Mouse (Mus musculus): Measurements from ENCODE around the gene 2510039O18Rik.

The 2510039O18Rik gene

DNA sequence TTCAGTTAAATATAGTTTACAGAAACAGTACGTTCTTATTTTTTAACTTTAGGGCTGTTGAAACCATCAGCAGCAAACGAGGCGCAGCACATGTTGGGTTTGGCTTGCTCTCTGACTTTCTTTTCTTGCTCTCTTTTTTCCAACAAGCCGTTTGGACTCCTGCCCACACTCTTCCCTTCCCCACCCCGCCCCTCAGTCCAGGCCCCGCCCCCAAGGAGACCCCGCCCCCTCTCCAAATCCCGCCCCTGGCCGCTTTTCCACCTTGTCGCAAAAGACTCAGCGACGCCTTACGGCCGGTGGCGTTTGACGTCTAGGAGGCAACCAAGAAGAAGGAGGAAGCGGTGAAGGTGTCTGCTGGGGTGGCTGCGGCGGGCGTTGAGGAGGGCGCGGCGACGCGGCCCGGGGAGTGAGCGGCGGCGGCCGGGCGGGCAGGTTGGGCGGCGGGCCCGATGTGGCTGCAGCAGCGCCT is at the start of gene 2510039O18Rik:
2510039O18Rik (plus strand) TSS at position 320 of the 469 bp plus-strand sequence.
- peak; percentile 94 for DNase-seq

DNA sequence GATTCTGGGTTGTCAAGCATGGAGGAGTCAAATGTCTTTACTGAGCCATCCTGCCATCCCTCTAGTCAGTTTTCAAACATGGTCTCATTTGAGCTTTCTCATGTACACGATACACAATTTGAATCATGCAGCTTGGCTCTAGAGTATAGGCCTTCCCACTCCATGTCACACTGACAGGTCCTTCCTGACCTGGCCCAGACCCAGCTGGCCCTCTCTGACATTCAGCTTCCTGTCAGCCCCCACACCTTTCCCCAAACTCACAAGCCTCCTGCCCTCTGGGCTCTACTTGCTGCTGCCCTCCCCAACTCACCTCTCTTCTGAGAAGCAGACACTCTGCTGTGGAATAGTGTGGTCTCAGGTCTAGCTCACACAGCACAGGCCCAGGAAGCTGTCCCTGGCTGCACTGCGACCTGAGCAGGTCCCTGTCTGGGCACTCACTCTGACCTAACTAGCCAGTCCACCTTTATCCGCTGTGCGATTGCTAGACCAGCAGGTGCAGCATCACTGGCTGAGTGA is 44.8 kb upstream of the 2510039O18Rik start:
- no peak for DNase-seq

DNA sequence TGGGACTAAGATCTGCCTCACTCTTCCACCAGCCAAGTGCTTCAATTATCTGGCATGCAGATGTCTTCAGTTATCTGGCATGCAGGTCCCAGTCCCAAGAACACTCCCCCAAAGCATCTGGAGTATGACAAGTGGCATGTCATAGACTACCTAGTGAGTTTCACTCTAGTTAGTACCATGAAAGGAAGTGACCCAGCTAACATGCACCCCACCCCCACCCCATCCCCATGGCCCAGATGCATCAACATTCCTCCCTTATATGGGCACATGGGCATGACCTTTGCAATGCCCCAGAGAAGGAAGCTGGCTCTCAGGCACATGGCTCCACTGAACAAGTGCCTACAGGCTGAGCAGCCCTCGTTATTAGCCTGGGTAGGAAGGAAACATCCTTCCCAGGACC is 44.3 kb upstream of the 2510039O18Rik start:
- no peak for DNase-seq

DNA sequence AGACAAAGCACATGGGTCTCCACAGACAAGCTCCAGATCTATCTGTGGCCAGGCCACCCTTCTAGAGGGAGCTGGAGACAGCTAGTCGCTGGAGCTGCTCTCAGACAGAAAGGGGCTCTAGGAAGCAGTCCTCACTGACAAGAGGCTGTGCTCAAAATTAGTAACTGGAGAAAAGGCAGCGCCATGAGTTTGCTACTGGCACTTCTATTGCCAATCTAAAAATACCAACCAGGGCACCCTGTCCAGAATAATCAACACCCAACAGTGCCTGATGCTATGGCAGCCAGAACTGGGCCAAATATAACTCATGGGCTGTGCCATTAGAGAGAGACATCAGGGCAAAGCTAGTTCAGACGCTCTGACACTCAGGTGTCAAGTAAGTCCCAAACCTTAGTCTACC is 43.3 kb upstream of the 2510039O18Rik start:
- no peak for DNase-seq

DNA sequence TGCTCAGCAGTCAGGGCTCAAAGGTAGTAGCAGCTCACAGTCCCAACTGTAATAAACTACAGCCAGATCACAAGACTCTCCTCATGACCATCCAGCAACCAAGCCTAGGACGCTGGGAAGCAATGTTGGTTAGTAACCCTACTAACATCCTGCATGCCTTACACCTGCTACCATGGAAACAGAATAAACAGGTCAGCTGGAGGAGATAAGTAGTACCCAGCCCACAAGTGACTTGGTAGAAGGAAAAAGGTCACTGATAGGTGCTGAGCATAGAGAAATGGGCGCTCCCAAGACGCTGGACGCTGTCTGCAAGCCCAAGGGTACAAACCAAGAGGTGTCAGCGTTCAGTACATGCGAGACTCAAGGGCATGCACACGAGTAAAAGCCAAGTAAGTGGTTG is 40.2 kb upstream of the 2510039O18Rik start:
- no peak for DNase-seq

DNA sequence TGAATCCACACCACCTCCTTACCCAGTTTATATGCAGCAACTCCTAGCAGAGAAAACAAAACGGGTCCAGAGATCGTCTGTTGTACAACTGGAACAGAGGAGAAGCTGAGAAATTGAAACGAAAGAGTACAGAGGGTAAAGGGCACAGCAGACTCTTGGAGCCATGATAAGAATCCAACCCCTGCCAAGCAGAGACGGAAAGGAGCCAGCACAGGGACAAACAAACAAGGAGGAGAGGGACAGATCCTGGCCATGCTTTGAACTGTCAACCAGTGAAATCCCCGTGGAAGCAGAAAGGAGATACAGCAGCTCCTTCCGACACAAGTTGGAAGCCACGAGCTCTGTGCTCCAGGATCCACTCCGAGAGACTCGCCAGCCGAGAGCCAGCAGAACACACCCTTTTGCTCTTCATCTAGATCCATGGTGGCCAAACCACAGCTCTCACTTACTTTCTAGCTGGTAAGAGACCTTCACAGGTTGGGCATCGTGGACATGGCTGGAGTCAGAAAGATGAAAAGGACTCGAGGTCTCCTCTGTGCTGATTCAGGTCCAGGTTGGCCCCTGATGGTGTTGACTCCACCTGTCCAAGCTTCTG is 37.7 kb upstream of the 2510039O18Rik start:
- no peak for DNase-seq

DNA sequence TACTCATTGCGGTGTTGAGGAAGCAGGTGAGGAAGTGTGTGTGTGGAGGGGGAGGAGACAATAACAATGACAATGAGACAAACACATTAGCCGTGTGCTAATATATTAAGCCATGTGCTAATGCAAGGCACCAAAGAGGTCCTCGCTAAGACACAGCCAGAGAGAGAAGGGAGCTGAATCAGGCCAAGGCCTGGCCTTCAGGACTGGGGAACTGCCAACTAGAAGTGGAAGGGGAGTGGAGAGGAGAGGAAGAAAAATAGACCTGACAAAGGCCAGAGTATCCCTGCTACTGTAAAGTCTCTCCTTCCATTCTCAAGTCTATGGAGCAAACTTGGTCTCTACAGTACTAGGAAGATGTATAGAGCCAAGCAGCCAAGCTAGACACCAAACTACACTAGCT is 37.1 kb upstream of the 2510039O18Rik start:
- no peak for DNase-seq

DNA sequence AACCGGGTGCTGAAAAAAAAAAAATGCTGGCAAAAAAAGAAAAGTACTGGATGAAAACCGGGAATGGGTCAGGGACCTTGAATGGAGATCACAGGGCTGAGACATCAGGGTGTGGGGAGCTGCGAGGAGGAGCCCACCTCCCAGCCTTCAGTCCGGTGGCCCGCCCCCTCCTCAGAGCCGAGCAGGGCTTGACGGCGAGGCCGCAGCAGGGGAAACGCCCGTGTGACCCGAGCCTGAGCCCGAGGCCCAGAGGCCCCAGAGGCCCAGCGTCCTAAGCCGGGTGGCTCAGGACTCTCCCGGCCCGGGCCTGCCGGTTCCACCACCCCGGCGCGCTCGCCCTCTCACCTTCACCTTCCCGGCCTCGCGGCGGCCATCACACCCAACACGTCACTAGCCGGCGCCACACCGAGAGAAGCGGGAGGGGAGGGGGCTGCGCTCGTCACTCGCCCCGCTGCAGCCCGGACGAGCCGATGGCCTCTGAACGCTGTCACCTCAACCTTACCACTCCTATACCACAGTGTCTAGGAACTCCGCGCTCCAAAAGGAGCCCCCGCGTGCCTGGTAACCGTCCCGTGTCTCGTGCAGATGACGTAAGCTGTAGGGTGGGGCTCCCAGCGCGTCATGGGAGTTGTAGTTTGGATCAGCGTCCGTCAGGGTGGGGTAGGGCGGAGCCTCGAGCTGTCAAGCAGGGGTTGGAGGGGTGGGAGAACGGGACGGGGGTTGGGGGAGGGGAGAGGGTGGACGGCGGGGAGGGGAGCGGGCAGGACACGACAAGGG is 36.2 kb upstream of the 2510039O18Rik start, which contains the start of gene Mfn2:
Mfn2 (minus strand) TSS at position 392 of the 777 bp plus-strand sequence.
- DNase-seq, result peak; percentile 95

DNA sequence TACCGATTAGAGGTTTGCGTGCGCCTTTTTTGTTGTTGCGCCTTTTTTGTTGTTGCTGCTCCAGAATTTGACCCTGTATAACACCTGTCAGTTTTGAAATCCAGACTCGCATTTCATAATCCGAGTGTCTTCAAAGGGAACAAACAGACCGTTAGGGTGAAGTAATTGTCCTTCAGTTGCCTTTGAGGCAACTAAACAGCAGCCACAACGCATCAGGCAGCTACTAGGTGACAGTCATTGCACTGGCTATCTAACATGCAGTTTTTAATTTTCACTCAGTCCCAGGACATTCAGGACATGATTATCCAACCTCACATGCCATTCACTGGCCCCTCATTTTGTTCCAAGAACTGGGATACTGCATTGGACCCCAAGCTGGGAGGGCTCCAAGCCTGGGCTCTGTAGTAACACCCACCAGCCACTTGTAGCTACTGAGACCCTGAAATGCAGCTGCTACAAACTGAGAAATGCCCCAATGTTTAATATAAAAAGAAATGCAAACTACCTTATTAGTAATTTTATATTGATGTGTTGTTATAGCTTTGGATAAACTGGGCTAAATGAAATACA is 35.5 kb upstream of the 2510039O18Rik start:
- no peak for DNase-seq

DNA sequence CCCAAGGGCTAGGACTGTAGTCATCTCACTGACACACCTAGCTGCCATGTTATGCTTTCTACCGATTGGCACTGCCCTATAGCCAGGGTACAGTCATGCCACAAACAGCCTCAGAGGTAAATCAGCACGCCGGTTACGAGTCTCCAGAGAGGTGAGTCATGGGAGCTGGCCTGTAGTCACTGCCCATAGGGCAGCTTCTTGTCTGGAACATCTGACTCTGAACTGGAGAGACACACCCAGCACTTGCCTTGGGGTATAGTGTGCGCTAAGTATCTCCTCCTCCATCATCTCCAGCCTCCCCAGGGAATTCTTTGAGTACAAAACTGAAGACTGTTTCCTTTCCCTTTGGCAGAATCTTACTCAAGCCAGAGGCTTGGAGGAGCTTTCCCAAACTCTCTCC is 34.5 kb upstream of the 2510039O18Rik start:
- no peak for DNase-seq

DNA sequence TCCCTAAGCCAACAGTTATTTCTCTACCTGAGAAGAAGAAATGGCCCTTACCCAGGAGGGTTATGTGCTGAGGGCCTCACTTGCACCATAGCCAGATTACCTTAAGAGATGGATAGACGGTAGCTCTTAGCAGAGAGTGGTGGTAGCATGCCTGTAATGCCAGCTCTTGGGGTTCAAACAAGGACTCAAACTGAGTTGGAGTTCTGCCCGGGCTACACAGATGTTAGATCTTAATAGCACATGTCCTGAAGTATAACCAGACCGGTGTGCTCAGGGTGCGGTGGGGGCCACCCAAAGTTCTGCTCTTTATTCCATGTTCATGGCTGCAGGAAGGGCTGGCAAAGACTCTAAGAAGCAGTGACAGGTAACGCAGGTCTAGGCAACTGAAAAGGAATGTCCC is 31.2 kb upstream of the 2510039O18Rik start:
- no peak for DNase-seq

DNA sequence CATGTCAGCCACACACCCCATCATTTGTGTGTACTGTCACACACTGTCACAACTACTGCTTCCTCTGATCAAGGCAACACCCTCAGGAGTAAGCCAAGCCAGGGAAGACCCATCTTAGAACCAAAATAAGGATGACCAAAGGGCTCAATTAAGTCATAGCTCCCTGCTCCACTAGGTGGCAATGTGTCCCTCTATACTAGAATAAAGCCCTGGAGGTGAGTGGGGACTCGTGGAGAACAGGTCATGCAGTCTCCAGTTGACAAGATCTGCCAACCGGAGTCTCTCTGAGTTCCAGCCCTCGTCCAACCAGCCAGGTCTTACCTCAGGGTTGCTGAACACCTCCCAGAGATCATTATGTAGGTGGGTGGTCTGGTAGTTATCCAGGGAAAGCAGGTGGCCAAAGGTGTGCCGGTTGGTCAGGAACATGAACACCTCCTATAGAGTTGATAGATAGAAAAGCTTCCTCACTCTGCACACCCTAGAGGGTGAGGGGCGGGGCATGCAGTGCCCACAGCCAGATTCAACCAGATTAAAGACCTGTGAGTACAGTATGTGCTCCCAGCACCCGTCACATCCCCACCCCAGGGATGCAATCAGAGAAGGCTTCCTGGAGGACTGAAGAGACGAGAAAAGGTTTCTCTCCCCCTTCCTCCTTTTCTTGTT is 22.1 kb upstream of the 2510039O18Rik start:
- DNase-seq, result peak; percentile 63

DNA sequence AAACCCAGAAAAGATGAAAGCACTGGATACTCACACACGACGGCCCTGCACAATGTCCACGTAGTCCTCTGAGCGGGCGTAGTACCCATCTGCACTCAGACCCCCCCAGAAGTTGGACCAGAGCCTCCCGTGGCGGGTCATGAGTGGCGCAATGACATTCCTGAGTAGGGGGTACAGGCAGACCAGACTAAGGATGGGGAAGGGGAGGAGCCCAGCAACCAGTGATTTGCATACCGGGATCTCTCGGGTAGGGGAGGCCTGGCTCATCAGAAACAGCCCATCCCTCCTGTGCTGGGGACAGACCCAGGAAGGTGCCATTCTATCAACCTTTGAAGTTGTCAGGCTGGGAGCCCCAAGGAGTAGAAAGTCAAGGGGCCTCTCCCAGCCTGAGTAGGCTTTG is 19.7 kb upstream of the 2510039O18Rik start:
- no peak for DNase-seq

DNA sequence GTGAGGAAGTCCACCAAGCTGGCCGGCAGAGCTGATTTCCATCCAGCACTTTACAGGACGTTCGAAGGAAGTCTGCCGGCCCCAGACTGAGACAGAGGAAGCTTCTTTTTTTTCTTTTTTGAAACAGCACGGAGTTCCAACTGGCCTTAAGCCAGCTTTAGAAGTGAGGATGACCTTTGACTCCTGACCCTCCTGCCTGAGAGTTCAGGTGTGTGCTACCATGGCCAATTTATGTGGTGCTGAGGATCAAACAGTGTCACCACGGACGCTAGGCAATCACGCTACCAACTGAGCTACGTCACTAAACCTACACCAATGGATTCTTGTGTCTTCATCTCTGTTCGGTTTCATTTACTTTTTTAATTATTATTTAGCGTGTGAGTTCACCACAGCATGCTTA is 18.4 kb upstream of the 2510039O18Rik start:
- DNase-seq, result no peak

DNA sequence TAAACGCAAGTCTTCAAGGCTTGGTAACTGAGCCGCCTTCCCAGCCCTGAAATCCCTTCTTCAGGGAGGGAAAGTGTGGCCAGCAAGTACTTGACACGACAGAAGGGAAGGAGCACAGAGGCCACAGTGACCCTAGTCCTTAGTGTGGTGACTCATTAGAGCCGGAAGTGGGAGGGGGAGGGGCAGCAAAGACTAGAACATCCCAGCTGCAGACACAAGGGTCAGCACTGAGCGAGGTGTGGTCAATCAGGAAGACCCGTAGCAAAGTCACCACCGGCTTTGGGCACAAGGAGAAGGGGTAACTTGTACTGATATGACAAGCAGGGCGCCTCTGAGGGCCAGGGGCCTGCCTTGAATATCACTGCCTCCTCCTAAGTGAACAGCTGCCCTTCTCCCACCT is 13.0 kb upstream of the 2510039O18Rik start:
- DNase-seq, result peak; percentile 12

DNA sequence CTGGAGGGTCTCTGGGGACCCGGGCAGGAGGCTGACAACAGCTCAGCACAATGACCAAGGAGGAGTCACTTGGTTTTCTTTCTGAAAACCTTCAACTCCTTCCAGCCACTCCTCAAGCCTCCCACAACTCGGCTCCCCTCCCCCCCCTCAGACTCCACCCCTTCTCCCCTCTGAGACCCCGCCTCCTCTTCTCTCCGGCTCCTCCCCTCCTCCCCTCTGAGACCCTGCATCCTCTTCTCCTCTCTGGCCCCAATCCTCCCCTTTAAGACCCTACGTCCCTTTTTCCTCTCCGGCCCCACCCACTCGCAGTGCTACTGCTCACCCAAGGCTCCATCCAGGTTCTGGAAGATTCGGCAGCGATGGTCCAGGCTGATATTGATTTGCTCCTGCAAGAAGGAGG is 12.6 kb upstream of the 2510039O18Rik start:
- peak; percentile 24 for DNase-seq

DNA sequence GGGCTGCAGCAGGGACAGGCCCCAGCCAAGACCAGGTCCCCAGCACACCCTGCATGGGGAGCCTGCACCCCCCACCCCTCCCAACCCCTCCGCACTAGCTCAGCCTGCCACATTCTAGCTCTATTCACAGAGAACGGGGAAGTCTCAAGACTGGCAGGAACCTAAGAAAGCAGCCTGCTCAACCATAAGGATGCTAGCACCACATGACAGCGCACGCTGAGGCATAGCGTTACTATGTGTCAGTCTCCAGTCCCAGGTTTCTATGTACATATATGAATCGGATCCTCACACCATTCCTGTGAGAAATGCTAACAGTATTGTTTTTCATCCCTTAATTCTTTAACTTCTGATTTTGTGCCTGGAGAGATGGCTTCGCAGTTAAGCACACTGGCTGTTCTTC is 12.2 kb upstream of the 2510039O18Rik start:
- no peak for DNase-seq

DNA sequence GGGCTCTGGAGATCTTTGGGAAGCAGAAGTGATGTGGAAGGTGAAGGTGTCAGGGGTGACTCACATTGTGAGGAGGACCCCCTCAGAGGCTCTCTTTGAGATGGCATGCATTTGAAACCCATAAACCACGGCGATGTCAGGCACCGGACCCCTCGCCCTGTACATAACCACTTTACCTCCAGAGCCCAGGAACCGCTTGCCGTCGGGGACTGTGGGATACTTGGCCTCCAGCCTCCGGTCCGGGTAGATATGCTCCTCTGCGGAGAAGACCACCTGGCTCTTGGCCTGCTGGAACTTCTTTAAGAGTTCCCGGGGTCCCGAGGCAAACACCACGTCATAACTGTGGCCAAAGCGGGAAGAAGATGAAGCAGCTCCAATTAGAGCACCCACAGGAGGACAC is 9.7 kb upstream of the 2510039O18Rik start:
- DNase-seq, result no peak

DNA sequence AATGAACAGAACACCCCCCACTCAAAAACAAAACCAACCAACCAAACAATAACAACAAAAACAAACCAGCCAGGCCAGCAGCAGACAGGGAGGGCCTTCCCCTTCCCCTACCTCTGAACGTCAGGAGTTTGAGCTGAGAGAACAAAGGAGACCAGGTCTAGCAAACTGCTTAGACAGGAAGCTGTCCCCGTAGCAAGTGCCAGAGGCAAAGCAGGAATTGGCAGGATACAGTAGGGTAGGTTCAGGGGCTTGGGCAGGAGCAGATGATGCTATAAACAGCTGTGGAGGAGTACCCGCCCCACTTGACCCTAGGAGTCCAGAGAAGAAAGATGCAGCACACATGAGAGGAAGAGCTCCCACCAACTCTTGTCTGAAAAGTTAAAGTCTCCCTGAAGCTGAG is 6.6 kb upstream of the 2510039O18Rik start:
- DNase-seq, result no peak

DNA sequence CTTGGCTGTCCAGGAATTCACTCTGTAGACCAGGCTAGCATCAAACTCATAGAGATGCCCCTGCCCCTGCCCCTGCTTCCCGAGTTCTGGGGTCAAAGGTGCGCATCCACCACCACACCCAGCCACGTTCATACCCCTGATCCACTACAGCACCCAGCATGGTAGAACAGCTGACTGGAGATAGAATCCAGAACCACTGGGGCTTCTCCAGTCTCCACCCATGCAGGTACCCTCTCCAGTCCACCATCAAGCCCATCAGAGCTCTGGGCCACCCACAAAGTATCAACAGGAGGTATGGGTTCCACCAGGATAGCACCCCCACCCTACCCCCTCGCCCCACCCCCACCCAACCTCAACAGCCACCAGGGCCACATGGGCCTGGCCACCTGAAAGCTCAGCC is 6.1 kb upstream of the 2510039O18Rik start:
- DNase-seq, result no peak

DNA sequence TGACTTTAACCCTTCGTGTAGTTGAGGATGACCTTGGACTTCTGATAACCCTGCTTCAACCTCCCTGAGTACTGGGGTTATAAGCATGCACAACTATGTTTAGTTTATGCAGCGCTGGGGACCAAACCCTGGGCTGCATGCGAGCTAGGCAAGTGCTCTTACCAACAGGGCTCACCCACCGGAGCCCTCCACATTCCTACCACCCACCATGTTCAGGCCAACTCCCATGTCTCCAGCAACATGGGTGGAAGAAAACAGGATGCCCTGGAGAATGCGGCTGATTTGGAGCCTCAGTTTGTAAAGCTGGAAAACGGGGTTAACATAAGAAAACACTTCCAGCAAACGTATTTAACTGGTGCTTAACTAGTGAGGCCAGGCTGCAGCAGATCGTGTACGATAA is 4.8 kb upstream of the 2510039O18Rik start:
- DNase-seq, result no peak

DNA sequence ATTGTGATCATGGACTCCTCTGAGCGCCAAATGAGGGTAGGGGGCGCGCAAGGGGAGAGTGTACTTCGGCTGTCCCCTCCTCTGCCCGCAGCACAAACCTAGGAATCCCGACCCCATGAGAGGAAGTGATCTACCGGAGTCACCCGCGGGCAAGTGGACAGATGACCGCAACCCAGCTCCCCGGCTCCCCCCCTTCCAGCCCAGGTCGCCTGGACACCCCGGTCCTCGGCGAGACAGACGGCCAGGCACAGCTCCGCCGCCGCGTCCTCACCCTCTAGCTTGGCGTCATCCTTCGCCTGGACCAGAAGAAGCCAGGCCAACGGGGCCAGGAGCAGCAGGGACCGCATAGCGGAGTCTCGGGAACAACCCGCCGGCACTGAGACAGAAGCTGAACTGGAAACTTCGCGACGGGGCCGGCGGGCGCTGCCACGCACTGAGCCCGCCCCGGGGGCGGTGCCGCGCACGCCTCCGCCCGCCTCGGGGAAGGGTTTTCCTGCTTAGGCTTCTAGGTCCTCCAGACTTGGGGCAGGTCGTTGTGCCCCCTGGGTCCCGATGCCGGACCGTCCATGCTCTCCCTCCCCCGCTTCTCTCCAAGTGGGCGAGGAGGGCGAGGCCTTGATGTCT is 4.3 kb upstream of the 2510039O18Rik start, which contains the start of gene Plod1:
Plod1 (minus strand) TSS at position 437 of the 624 bp plus-strand sequence.
- peak; percentile 80 for DNase-seq

DNA sequence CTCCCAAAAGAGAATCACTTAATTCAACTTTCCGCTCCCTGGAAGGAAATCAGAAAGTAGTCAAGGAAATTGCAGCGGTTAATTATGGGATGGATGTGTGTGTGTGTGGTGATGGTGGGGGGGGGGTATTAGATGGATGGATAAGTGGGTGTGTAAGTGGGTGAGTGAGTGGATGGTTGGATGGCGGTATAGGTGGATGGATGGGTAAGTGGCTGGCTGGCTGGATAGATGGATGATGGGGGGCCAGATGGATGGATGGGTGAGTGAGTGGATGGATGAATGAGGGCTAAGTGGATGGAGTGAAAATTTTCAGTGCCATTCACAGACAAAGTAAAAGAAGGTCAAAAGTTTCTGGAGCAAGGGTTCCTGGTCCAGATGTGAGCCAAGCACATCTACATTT is 3.7 kb upstream of the 2510039O18Rik start:
- no peak for DNase-seq
